Mouse (Mus musculus) lung, embryonic 14.5 days (tissue): ENCODE measurements around the gene Lbx1. TPM values are rescaled to one million over a fixed set of nuclear protein-coding genes. Genes with fewer than 3 reads are reported as not detected.

Experiments
- ATAC-seq: fragments of 200-750 bp; cut with Nextera tagmentation; 2 replicates; pipeline ENCODE4 v1.8.0; 2017; ENCODE audit warnings: mild to moderate bottlenecking, moderate TSS enrichment, moderate library complexity; ENCODE audit not compliant: insufficient read depth
- DNase-seq: peaks from one replicate; pipeline ENCODE4 v3.0.0-alpha.2; 2015
- H3K27ac ChIP-seq: fragments of 300-500 bp; sonication (generic); 2 replicates; pipeline ENCODE4 v1.5.1; 2014; ENCODE audit warnings: low read depth, mild to moderate bottlenecking, moderate library complexity
- H3K27me3 ChIP-seq: fragments of 300-500 bp; sonication (generic); 2 replicates; pipeline ENCODE4 v1.6.1; 2014; ENCODE audit warnings: low read length, control low read depth; ENCODE audit not compliant: insufficient read depth
- H3K36me3 ChIP-seq: fragments of 300-500 bp; sonication (generic); 2 replicates; pipeline ENCODE4 v1.6.1; 2014; ENCODE audit warnings: control low read depth; ENCODE audit not compliant: insufficient read depth
- H3K4me1 ChIP-seq: fragments of 300-500 bp; sonication (generic); 2 replicates; pipeline ENCODE4 v1.6.1; 2014; ENCODE audit warnings: antibody characterized with exemption, control low read depth; ENCODE audit not compliant: insufficient read depth
- H3K4me2 ChIP-seq: fragments of 300-500 bp; sonication (generic); 2 replicates; pipeline ENCODE4 v1.6.1; 2014; ENCODE audit warnings: mild to moderate bottlenecking
- H3K4me3 ChIP-seq: fragments of 300-500 bp; sonication (generic); 2 replicates; pipeline ENCODE4 v1.5.1; 2014; ENCODE audit warnings: low read depth, low read length
- H3K9ac ChIP-seq: fragments of 300-500 bp; sonication (generic); 2 replicates; pipeline ENCODE4 v1.6.1; 2014
- H3K9me3 ChIP-seq: fragments of 300-500 bp; sonication (generic); 2 replicates; pipeline ENCODE4 v1.6.1; 2016; ENCODE audit warnings: low read depth, low read length, control low read depth
- CTCF ChIP-seq: IDR thresholded peaks from 2 replicates; pipeline ENCODE4 v1.5.1; 2016; ENCODE audit warnings: antibody characterized with exemption, low read depth
- WGBS: fragments of 180-500 bp; shearing (Covaris S2); extraction: QIAGEN DNeasy Blood & Tissue Kit; methylation state at CpG from one replicate; pipeline ENCODE4 v1.1.7; 2014; 5-methylcytosine and 5-hydroxymethylcytosine counted together
- polyA plus RNA-seq: library from polyadenylated mRNA; unstranded; fragments of >200 nt; fragmentation: Nextera tagmentation; extraction: Ambion mirVana; gene quantifications from 2 replicates; pipeline ENCODE4 v1.2.1, GENCODE M21; 2014

Gene Lbx1
- polyA plus RNA-seq, 1 experiment from 2014 or later, result not detected

DNA sequence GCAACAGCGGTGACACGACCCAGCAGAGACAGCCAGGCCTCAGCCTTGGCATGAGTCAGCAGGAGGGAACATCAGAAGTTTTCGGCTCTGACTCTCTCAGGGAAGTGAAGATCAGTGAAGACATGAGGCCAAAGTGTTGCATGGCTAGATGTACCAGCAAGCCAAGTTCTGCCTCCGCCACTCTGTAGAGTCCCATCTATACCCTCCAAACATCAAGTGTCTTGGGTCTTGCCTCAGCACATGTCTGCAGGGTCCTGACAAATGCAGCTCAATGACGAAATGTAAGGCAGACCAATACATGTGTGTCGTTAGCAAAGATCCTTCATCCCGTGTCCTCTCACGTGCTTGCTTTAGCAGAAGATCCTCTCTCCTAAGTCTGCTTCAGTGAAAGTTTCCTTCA, 38.6 kb downstream of the Lbx1 start:
- no peak for TF ChIP-seq CTCF
- DNase-seq, result no peak
- WGBS, result 83% methylated on average over 8 of the region's 8 CpGs
- no peaks in the 10 kb centered on the region for H3K4me1 ChIP-seq
- H3K4me3 ChIP-seq, result no peak overlapping the region
- no peaks in the 10 kb centered on the region for H3K27me3 ChIP-seq
- H3K27ac ChIP-seq, result no peak overlapping the region
- H3K9ac ChIP-seq, result no peak overlapping the region
- H3K36me3 ChIP-seq, result no peaks in the 10 kb centered on the region
- H3K9me3 ChIP-seq, result peaks cover 7% of the 10 kb centered on the region; the same call in 1 of the 2 replicates
- no peak for ATAC-seq
- H3K4me2 ChIP-seq, result no peak overlapping the region

DNA sequence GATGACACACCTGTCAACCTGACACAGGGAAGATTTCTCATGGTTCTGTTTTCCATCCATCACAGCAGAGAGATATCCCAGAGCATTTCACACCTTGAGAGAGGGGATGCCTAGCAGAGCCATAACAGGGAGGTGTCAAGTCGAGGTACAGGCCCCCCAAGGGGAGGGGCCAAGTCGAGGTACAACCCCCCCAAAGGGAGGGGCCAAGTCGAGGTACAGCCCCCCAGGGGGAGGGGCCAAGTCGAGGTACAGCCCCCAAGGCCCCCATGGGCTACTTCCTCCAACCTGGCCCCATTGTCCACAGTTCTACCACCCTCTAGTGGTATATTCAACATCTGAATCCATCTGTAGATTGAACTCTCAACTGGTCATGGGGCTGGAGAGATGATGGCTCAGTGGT, 41.0 kb downstream of the Lbx1 start:
- no peak overlapping the region for H3K9ac ChIP-seq
- no peak overlapping the region for H3K4me3 ChIP-seq
- ATAC-seq, result no peak
- H3K27ac ChIP-seq, result no peak overlapping the region
- WGBS, result 36% methylated on average over 4 of the region's 4 CpGs
- DNase-seq, result no peak
- TF ChIP-seq CTCF, result no peak
- no peak overlapping the region for H3K4me2 ChIP-seq
- H3K4me1 ChIP-seq, result no peaks in the 10 kb centered on the region
- no peaks in the 10 kb centered on the region for H3K36me3 ChIP-seq
- peaks cover 7% of the 10 kb centered on the region; the same call in 1 of the 2 replicates for H3K9me3 ChIP-seq
- no peaks in the 10 kb centered on the region for H3K27me3 ChIP-seq

Other genes starting within 250 kb of the Lbx1 start
- gene Sema4g, start 246.7 kb downstream of the Lbx1 start, polyA plus RNA-seq, result 1.7 and 2.1 TPM in 2 replicates
- gene Twnk, start 230.1 kb downstream of the Lbx1 start, polyA plus RNA-seq, result 13.0 and 14.8 TPM in 2 replicates
- 61.3 and 63.6 TPM in 2 replicates for gene Mrpl43, start 229.4 kb downstream of the Lbx1 start, polyA plus RNA-seq
- gene Lzts2, start 221.4 kb downstream of the Lbx1 start, polyA plus RNA-seq, result 68.5 and 75.4 TPM in 2 replicates
- gene Pdzd7, start 190.1 kb downstream of the Lbx1 start, polyA plus RNA-seq, result 0.39 TPM in 2 replicates
- gene Sfxn3, start 188.3 kb downstream of the Lbx1 start, polyA plus RNA-seq, result 18.3 and 19.6 TPM in 2 replicates
- gene Kazald1, start 160.6 kb downstream of the Lbx1 start, polyA plus RNA-seq, result 1.5 and 2.4 TPM in 2 replicates
- gene Tlx1, start 85.1 kb downstream of the Lbx1 start, polyA plus RNA-seq, result not detected in 2 replicates
- gene Btrc, start 127.9 kb upstream of the Lbx1 start, polyA plus RNA-seq, result 40.2 and 43.5 TPM in 2 replicates